Mouse (Mus musculus): ENCODE results near the gene Gm525. TPM values are rescaled to one million over a fixed set of nuclear protein-coding genes. Genes with fewer than 3 reads are reported as not detected.
"Not testable (repeated sequence)": the region's sequence is repeated elsewhere in the genome, so short reads cannot be mapped to it uniquely, and the experiment has no call there.

Gene Gm525
- polyA plus RNA-seq, 1 experiment from 2014 or later, result 0.93 TPM

DNA sequence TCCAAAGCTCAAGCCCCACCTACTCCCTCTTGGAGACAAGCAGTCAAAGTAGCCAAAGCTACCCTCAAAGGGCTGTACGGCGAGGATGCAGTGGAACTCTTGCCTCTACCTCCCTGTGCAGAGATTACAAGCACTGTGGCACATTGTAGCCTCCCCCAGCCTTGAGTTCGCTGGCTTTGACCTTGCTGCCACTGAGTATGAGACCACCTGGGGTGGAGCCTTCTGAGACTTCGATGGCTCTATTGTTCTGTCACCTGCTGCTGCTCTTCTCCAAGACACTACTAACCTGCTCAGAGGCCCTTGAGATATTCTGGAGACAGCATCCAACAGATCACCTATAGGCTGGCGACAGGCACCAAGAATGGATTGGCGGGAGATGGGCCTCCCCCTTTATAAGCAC is 43.1 kb upstream of the Gm525 start:
- Histone ChIP-seq H3K27me3 (replicated peaks; ENCODE audit: control insufficient read depth, insufficient read depth, low read length) (no peaks in the 10 kb centered on the region), H3K9ac (ENCODE audit: low read depth, low read length) (no peak overlapping the region), H3K4me3 (ENCODE audit: low read depth, low read length) (no peak overlapping the region), H3K4me1 (replicated peaks; ENCODE audit: control insufficient read depth, insufficient read depth, low read length) (0 out of 2 replicates have a peak, but pooled peaks cover 4% of the 10 kb centered on the region), H3K27ac (ENCODE audit: low read depth, low read length) (no peak overlapping the region), H3K9me3 (ENCODE audit: control insufficient read depth) (no peaks in the 10 kb centered on the region), H3K36me3 (ENCODE audit: control insufficient read depth, insufficient read depth) (no peaks in the 10 kb centered on the region), H3K4me2 (replicated peaks; ENCODE audit: low read depth) (no peak overlapping the region)
- no peak for TF ChIP-seq CTCF (IDR thresholded peaks at IDR 0.05; ENCODE audit: low read depth)
- ATAC-seq, result no peak
- WGBS, result 84% methylated on average over 6 of the region's 6 CpGs

DNA sequence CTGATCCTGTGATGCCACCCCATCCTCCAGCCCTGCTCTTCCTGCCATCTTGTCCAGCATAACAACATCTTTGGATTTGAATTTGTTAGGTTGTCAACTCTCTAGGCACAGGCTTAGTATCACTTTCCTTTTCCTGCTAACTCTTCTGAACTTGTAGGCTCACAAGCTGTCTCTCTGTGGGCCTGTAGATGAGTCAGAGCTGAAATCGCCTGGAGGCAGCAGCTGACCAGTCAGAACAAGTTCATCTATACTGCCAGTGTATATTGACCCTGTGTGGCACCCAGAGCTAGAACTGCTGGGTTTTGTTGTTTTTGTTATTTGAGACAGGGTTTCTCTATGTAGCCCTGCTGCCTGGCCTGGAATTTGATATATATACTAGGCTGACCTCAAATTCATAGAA is 42.5 kb upstream of the Gm525 start:
- H3K36me3 ChIP-seq (ENCODE audit: control insufficient read depth, insufficient read depth), result no peaks in the 10 kb centered on the region
- 0 out of 2 replicates have a peak, but pooled peaks cover 4% of the 10 kb centered on the region for H3K4me1 ChIP-seq (replicated peaks; ENCODE audit: control insufficient read depth, insufficient read depth, low read length)
- no peak overlapping the region for H3K27ac ChIP-seq (ENCODE audit: low read depth, low read length)
- 59% methylated on average over 1 of the region's 1 CpGs for WGBS
- no peak overlapping the region for H3K4me2 ChIP-seq (replicated peaks; ENCODE audit: low read depth)
- ATAC-seq, result 0 out of 2 replicates have a peak, but pooled peaks have one; percentile 28
- H3K4me3 ChIP-seq (ENCODE audit: low read depth, low read length), result no peak overlapping the region
- H3K9ac ChIP-seq (ENCODE audit: low read depth, low read length), result no peak overlapping the region
- no peaks in the 10 kb centered on the region for H3K9me3 ChIP-seq (ENCODE audit: control insufficient read depth)
- H3K27me3 ChIP-seq (replicated peaks; ENCODE audit: control insufficient read depth, insufficient read depth, low read length), result no peaks in the 10 kb centered on the region
- TF ChIP-seq CTCF (IDR thresholded peaks at IDR 0.05; ENCODE audit: low read depth), result no peak

DNA sequence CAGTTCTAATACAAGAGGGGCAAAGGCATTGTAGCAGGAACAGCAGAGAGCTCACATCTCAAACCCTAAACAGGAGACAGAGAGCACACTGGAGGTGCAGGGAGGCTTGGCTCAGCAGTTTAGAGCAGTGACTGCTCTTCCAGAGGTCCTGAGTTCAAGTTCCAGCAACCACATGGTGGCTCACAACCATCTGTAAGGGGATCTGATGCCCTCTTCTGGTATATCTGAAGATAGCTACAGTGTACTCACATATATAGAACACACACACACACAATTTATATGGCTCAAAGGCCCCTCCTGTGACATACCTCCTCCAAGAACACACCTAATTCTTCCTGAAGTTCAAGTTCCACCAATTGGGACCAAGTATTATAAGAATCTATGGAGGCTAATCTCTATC is 39.0 kb upstream of the Gm525 start:
- Histone ChIP-seq H3K27me3 (replicated peaks; ENCODE audit: control insufficient read depth, insufficient read depth, low read length) (no peaks in the 10 kb centered on the region), H3K9me3 (ENCODE audit: control insufficient read depth) (no peaks in the 10 kb centered on the region), H3K27ac (ENCODE audit: low read depth, low read length) (no peak overlapping the region), H3K4me3 (ENCODE audit: low read depth, low read length) (no peak overlapping the region), H3K36me3 (ENCODE audit: control insufficient read depth, insufficient read depth) (no peaks in the 10 kb centered on the region), H3K9ac (ENCODE audit: low read depth, low read length) (no peak overlapping the region), H3K4me2 (replicated peaks; ENCODE audit: low read depth) (no peak overlapping the region), H3K4me1 (replicated peaks; ENCODE audit: control insufficient read depth, insufficient read depth, low read length) (no peaks in the 10 kb centered on the region)
- ATAC-seq, result no peak
- peak; percentile 51 for TF ChIP-seq CTCF (IDR thresholded peaks at IDR 0.05; ENCODE audit: low read depth)

DNA sequence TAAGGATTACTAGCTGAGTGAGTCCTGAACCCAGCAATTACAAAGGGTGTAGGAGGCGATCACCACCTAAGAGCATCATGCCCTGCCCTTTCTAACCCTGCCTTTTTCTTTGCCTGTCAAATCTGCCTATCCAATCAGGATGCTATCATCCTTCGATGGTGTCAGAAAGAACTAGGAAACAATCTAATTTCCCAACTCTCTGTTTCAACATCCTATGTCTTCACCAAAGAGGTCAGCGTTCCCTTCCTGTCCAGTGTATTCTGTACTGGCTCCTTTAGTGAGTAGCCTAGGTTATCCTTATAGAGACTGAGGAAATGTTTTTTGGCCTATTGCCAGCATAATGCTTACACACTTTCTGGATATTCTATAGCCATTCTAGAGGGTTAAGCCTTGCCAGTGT is 38.1 kb upstream of the Gm525 start:
- Histone ChIP-seq H3K4me1 (replicated peaks; ENCODE audit: control insufficient read depth, insufficient read depth, low read length) (no peaks in the 10 kb centered on the region), H3K9me3 (ENCODE audit: control insufficient read depth) (no peaks in the 10 kb centered on the region), H3K9ac (ENCODE audit: low read depth, low read length) (no peak overlapping the region), H3K36me3 (ENCODE audit: control insufficient read depth, insufficient read depth) (peaks cover 8% of the 10 kb centered on the region), H3K27ac (ENCODE audit: low read depth, low read length) (no peak overlapping the region), H3K27me3 (replicated peaks; ENCODE audit: control insufficient read depth, insufficient read depth, low read length) (no peaks in the 10 kb centered on the region), H3K4me3 (ENCODE audit: low read depth, low read length) (no peak overlapping the region), H3K4me2 (replicated peaks; ENCODE audit: low read depth) (no peak overlapping the region)
- ATAC-seq, result no peak
- no peak for TF ChIP-seq CTCF (IDR thresholded peaks at IDR 0.05; ENCODE audit: low read depth)
- 82% methylated on average over 3 of the region's 3 CpGs for WGBS

DNA sequence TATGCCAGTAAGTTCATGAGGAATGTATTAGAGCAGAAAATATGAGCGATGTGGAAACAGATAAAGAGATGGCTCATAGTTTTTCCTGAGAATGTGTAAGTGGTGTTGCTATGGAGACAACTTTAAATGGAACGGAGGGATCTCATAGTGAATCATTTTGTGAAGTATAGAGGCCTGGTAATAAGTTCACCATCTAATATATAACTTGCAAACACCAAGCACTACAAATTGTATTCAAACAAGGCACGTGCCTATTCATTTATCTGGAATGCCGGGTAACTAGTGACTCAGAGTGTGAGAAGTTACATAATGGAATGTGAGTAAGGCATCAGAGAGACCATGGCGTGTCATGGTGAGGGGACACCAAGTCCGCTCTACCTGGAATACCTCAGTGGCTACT is 35.1 kb upstream of the Gm525 start:
- Histone ChIP-seq H3K9ac (ENCODE audit: low read depth, low read length) (no peak overlapping the region), H3K36me3 (ENCODE audit: control insufficient read depth, insufficient read depth) (peaks cover 14% of the 10 kb centered on the region), H3K9me3 (ENCODE audit: control insufficient read depth) (no peaks in the 10 kb centered on the region), H3K27ac (ENCODE audit: low read depth, low read length) (no peak overlapping the region), H3K4me2 (replicated peaks; ENCODE audit: low read depth) (no peak overlapping the region), H3K27me3 (replicated peaks; ENCODE audit: control insufficient read depth, insufficient read depth, low read length) (no peaks in the 10 kb centered on the region), H3K4me1 (replicated peaks; ENCODE audit: control insufficient read depth, insufficient read depth, low read length) (no peaks in the 10 kb centered on the region), H3K4me3 (ENCODE audit: low read depth, low read length) (no peak overlapping the region)
- ATAC-seq, result no peak
- TF ChIP-seq CTCF (IDR thresholded peaks at IDR 0.05; ENCODE audit: low read depth), result no peak
- WGBS, result 87% methylated on average over 6 of the region's 6 CpGs

DNA sequence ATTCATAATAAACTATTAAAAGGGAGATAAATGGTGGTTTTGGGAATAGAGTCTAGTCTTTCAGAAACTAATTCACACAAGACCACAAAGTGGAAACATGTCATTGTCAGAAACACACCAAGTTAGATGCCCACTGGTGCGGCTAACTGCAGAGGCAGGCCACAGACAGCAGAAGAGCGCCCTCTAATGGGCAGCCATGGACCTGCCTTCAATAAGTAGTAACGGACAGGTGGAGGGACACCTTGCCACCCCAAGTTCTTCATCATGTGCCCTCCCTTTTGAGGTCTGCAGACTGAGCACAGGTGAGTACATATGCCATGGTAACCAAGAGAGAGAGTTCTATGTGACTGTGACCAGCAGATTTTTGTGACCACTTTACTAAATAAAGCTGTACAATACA is 34.3 kb upstream of the Gm525 start:
- H3K4me1 ChIP-seq (replicated peaks; ENCODE audit: control insufficient read depth, insufficient read depth, low read length), result no peaks in the 10 kb centered on the region
- 0 out of 2 replicates have a peak, but pooled peaks have one; percentile 31 for ATAC-seq
- no peaks in the 10 kb centered on the region for H3K9me3 ChIP-seq (ENCODE audit: control insufficient read depth)
- no peak overlapping the region for H3K4me3 ChIP-seq (ENCODE audit: low read depth, low read length)
- no peak overlapping the region for H3K4me2 ChIP-seq (replicated peaks; ENCODE audit: low read depth)
- 19% methylated on average over 3 of the region's 3 CpGs for WGBS
- H3K27me3 ChIP-seq (replicated peaks; ENCODE audit: control insufficient read depth, insufficient read depth, low read length), result no peaks in the 10 kb centered on the region
- no peak overlapping the region for H3K27ac ChIP-seq (ENCODE audit: low read depth, low read length)
- peak; percentile 95 for TF ChIP-seq CTCF (IDR thresholded peaks at IDR 0.05; ENCODE audit: low read depth)
- peaks cover 16% of the 10 kb centered on the region for H3K36me3 ChIP-seq (ENCODE audit: control insufficient read depth, insufficient read depth)
- H3K9ac ChIP-seq (ENCODE audit: low read depth, low read length), result no peak overlapping the region

DNA sequence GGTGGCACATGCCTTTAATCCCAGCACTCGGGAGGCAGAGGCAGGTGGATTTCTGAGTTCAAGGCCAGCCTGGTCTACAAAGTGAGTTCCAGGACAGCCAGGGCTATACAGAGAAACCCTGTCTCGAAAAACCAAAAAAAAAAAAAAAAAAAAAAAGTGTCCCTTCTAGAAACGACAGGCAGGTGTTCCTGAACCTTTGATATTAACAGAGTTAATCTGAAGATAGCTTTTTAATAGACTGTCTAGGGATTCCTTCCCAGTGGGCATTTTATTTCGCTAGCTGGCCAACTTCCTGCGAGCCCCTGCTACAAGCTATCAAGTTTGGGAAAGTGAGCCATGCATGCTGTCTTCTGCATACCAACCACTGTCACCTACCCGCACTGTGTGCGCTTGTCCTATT is 32.6 kb upstream of the Gm525 start:
- H3K27ac ChIP-seq (ENCODE audit: low read depth, low read length); H3K9me3 ChIP-seq (ENCODE audit: control insufficient read depth); ATAC-seq; H3K4me2 ChIP-seq (replicated peaks; ENCODE audit: low read depth); H3K4me1 ChIP-seq (replicated peaks; ENCODE audit: control insufficient read depth, insufficient read depth, low read length); H3K9ac ChIP-seq (ENCODE audit: low read depth, low read length); H3K4me3 ChIP-seq (ENCODE audit: low read depth, low read length); H3K27me3 ChIP-seq (replicated peaks; ENCODE audit: control insufficient read depth, insufficient read depth, low read length): not testable (repeated sequence)
- peaks cover 27% of the 10 kb centered on the region for H3K36me3 ChIP-seq (ENCODE audit: control insufficient read depth, insufficient read depth)
- WGBS, result 91% methylated on average over 6 of the region's 7 CpGs
